Mouse (Mus musculus): ENCODE results near the gene Rnaseh2b.

Rnaseh2b gene

DNA sequence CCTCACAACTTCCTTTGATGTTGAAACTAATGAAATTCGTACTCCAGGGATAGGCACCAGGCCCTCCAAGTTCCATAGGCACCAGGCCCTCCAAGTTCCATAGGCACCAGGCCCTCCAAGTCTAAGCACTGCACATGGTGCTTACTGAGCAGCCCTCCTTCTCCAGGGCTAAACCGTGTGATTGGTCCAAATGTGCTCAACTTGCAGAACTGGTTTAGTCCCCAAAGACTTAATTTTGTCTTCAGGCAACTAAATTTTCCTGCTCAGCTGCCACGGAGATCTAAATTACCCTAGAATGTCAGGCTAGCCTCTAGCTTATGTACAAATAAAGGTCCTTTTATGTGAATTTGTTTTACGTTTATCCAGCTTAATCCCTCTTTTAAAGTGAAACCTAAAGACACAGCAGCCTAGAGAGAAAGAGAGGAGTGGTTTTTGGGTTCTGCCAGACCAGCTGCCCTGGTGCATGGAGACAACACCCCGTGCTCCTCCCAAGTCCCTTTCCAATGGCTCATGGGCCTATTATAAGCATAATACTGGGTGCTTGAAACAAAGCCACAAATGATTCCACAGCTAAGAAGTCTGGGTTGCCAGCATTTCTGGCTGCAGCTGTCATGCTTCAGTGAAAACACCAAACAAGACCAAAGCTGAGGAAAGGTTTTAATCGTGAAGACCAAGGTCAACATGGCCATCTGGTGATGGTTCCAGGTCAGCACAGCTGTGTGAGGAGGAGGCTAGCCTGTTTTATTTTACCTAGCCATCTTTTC lies 30.4 kb downstream of the Rnaseh2b start:
- no peak for DNase-seq

DNA sequence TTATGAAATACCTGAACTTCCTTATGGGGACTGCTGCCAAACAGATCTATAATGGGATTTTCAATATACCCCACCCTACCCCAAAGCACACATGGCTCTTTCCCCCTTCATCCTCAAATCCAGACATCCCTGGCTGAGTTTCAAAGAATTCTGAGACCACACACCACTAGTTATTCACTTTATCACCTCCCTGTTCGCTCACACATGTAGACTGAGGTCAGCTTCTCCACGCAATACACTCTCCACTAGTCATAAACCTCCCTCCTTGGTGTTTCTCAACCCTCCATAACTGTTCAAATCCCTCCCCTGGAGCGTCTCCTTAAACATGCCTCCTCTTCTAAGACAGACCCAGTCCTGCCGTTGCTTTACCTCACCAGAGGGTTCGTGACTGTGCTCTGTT lies 31.1 kb downstream of the Rnaseh2b start:
- DNase-seq, result no peak

DNA sequence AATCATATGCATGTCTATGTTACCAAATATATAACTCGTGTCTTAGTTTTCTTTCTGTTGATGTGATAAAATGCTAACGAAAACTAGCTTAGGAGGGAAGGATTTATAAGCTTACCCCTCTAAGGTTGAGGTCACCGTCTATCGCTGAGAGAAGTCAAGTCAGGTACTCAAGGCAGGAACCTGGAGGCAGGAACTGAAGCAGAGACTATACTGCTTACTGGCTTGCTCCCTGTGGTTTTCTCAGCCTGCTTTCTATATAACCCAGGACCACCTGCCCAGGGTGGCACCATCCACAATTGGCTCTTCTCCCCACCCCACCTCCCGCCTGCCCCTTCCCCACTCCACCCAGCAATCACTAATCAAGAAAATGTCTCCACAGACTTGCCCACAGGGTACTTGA lies 32.6 kb downstream of the Rnaseh2b start:
- no peak for DNase-seq

DNA sequence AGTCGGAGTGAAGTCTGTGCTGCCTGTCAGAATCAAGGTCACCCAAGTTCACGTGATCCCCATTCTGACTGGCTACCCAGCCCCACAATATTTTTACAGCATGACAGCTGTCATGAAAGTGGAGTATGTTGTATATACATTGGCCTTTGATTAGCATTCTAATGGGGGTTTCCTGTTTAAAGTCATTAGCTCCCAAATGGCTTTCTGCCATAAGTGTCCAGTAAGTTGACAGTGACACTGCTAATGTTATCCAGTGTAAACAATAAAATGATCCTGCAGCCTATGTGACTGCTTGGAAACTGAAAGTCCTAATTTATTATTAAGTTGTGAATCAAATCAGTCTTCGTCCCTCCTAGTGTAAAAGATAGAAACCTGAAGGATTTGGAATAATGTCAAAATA lies 33.6 kb downstream of the Rnaseh2b start:
- no peak for DNase-seq

DNA sequence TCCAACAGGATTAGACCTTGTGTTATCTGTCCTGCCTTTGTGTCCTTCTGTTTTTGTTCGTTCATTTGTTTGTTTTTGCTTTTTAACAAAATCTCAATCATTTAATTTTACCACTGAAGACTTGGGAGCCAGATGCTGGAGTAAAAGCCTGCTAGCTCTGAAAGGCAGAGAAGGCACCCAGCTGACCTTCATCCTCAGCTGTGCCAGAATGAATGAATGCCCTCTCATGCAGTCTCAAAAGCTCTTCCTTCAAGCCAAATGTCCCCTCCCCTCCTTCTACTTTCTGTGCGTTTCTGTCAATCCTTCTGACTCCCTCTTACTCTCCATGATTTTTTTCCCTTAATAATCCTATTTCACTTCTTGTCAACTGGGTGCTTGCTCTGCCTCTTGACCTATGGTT lies 34.8 kb downstream of the Rnaseh2b start:
- no peak for DNase-seq

DNA sequence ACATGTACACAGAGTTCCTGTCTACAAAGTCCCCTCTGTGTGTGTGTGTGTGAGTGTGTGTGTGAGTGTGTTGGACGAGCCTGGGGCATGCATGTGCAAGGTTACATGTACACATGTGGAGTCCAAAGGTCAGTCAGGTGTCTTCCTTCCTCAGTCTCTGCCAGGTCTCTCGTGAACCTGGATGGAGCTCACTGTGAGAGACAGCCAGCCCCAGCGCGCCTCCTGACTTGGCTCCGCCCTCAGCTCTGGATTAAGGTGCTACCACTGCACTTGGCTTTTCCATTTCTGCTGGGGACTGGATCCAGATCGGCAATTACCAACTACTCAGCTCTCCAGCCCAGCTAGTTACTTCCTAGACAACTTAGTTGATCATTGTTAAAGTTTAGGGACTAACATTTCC lies 36.2 kb downstream of the Rnaseh2b start:
- DNase-seq, result no peak

DNA sequence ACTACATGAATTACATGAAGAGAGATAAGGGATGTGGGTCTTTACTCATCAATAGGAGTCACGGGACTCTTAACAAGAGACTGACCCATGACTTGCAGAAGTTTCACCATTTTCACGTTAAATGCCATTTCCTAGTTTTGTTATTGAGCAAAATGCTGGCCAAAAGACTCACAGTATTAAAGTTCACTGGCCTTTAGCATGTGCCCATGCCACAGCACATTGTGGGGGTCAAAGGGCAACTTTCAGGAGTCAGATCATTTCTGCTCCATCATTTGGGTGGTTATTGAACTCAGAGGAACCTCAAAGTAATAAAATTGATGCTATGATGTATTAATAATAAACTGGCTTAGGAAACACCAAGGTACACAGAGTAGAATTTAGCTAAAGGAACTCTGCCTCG lies 37.2 kb downstream of the Rnaseh2b start:
- no peak for DNase-seq

DNA sequence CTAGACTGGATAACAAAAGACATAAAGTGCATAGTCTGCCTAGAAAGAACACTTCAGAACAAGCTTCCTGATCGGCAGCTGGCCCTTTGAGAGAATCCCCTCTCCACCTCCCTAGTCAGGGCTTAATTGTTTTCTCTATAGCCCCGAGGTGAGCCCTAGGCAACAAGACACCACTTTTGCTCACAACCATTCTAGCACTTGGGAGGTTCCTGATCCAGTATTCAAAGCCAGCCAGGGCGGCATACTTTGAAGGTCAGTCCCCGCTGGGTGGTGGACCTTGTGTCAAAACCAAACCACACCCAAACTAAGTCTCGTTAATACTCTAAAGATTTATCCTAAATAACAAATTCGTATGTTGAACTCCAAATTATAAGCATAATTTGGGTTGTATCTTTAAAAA lies 39.1 kb downstream of the Rnaseh2b start:
- DNase-seq, result no peak

DNA sequence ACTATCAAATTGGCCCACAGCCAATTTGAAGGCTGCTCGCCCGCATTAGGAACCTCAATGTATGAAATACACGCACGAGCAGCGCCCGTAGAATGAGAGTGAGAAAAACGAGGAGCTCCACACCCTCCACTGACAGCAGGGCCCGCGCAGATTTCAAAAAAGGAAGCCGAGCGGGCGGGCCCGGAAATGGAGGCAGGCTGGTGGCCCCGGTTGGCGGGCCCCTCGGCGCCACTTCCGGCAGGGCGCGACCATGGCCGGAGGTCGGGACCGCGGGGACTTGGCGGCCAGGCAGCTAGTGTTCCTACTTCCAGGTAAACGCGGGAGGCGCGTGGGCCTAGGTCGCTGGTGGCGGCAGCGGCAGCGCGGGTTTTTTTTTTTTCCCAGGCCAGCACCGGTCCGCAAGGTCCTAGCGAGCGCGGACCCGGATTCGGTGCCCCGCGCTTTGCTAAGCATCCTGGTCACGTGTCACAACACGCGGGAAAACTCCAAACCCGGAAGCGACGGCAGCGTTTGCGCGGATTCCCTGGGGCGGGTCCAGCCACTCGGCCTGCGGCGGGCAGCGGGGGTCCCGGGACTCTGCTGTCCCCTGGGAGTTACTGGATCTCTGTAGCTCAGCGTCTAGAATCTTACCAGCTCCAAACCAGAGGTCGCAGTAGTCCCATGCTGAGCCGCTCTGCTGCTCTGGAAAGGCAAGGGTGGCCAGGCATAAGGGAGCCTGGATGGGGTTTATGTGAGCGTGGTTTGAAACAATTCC lies 39.7 kb downstream of the Rnaseh2b start:
- peak; percentile 87 for DNase-seq

DNA sequence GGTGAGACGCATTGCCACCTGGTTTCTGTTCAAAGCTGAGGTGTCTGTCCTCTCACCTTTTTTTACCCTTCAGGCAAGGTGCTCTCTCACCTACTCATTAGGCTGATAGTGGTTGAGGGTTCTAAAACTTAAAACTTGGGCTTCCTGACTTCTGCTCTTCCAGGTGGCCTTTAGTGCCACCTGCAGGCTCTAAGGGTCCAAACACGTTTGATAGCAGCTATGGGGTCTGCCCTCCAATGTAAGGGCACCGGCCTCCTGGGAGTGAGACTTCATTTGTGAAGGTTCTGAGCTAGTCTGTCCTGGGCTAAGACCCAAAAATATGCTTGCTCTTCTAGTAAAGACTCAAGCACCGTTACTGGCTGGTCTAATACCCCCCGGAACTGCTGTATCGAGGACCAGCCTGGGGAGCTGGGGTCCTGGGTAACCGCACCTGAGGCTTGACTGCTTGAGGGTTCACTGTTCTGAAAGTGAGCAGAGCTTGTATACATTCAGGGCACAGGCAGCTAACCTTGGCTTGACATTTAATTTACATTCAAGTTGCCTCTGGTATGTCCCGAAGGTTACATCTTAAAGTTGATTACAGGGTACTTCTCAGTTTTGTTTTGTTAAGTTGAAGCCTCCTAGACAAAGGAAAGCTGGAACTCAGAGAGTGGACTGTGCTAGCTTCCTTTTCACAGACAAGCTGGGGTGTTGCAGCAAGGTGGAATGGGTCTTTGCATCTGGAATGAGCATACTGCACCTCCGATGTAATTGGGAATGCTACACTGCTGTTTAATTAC lies 41.7 kb downstream of the Rnaseh2b start:
- no peak for DNase-seq

DNA sequence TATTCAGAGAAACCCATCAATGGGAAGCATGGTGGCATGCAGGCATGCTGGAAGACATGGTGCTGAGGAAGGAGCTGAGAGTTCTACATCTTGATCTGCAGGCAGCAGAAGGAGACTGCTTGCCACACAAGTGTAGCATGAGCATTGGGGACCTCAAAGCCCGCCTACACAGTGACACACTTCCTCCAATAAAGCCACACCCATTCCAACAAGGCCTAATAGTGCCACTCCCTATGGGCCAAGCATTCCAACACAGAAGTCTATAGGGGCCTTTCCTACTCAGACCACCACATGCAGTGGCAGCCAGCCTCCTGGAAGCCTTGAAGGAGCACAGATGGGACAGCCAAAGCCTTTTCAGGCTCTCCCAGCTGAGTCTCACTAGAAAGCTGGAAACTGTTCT lies 46.8 kb downstream of the Rnaseh2b start:
- no peak for DNase-seq

DNA sequence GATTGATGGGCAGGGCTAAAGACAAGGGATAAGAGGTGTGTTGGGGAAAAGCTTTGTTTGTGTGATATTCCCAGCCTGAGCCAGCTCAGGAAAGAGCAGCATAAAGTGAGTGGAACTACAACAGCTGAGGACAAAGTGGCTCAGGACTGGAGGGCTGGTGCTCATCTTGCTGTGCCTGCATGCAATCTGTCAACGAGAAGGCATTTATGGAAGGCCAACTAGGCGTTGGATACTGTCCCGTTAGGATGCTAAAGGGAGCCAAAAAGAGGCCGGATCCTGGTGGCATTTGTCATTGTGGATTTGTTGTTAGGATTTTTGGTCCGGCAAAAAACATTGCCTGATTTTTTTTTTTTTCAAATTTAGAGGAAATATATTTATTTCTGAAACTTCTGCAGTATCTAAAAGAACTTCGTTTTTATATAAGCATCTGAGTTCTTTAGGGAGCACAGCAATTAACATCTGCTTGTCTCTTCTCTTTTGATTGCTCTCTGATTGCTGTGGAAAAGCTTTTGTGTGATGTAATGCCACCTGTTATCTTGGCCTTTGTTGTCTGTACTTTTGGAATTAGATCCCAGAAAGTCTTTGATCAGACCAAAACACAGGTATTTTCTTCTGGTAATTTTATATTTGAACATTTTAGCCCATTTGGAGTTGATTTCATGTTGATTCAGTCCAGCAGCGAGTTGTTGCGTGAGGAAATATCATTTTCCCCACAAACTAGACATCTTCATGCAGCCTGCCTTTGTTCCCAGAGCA lies 49.7 kb downstream of the Rnaseh2b start:
- peak; percentile 44 for DNase-seq

DNA sequence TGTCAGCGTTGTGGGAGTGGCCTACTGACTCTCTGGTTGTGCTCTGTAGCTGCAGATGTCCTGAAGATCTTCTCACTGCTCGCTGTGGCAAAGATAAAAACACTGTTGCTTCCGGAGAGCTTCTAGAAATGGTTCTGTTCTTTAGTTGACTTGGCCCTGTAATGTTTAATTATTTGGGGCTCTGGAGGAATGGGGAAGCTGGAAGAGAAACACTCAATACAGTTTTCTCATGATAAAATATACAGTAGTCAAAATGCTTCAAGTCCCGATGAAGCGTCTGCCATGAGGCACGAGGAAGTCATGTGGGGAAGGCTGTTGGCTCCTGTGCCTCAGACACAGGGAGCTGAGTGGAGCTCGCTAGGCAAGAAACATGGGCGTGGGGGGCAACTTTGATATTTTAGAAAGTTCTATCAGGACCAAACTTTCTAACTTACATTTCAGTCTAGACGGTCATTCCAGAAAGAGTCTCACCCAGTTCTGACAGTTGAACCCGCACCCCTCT lies 50.3 kb downstream of the Rnaseh2b start:
- no peak for DNase-seq

DNA sequence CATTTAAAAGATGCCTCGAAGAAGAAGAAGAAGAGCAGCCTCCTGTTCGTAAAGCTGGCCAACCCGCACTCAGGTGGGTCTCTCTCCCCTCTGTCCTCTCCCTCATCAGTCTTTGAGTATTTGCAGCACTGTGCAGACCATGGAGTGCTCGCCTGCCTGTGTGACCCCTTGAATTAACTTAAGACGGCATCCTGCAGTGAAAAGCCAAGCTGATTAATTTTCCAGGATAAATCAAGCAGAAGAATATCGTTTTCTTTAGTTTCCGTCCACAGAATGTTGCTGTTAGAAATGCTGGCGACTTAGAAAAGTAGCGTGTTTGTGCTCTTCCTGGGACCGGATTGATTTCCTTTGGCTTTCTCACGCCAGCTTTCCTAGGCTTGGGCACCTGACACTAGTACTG lies 54.2 kb downstream of the Rnaseh2b start:
- no peak for DNase-seq

DNA sequence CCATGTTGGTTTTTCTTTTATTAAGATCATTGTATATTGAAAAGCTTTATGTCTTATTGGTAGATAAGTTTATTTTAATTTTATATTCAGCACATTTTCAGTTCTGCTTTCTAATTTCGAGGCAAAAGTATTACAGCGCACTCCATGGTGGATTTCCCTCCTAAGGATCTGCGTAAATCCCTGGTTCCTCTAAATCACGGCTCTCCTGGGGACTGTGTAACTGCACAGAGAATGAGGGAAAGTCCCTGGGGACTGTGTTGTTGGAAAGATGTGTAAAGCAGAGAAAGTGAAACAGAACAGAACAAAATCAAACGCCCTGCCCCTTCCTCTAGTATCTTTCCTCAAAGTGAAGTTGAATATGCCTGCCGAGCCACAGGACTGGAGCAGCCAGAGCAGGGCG lies 54.7 kb downstream of the Rnaseh2b start:
- no peak for DNase-seq

DNA sequence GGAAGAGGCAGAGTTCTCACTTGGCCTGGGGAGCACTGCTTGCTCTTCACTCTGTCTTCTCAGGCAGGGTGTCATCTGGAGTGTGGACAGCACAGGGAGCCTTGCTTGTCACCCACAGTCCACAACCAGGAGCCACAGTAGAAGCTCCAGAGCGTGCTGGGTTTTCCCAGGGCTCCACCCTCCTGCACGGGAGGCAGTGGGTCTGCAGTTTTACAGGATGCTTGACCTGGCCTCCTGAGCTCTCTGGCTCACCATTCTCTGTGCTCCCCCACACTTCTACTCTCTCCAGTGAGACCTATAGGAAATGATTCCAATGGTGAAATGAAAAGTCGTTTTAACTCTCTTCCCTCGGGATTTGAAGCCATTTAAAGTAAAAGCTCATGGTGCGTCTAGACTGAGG lies 57.4 kb downstream of the Rnaseh2b start:
- DNase-seq, result no peak

DNA sequence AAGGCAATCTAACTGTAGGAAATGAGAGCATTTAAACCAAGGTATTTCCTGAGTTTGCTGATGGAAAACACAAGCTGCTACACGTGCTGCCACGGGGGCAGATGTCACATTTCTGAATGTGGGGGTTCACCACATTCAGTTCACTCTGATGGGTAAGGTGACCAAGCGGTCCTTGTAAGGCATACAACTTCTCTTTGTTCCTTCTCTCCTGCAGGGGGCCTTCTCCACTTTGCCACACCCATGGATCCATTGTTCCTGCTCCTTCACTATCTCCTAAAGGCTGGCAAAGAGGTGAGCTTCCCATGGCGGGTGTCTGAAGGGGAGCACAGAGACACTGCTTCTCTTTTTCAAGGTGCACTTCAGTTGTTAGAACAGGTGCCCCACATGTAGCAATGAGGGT lies 57.8 kb downstream of the Rnaseh2b start:
- no peak for DNase-seq

DNA sequence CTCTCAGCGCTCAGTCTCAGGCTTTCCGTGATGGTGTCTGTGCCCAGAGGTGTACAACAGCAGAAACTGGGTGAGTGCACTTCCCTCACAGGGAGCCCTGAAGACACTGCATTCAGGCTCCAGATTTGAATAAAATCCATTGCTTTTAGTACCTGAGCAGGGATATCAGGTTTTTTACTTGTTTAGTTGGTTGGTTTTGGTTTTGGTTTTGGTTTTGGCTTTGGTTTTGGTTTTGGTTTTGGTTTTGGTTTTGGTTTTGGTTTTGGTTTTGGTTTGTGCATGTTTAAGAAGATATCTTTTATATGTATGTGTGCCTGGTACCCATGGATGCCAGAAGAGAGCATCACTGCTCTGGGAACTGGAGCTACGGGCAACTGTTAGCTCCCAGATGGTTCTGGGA lies 58.5 kb downstream of the Rnaseh2b start:
- DNase-seq, result no peak

DNA sequence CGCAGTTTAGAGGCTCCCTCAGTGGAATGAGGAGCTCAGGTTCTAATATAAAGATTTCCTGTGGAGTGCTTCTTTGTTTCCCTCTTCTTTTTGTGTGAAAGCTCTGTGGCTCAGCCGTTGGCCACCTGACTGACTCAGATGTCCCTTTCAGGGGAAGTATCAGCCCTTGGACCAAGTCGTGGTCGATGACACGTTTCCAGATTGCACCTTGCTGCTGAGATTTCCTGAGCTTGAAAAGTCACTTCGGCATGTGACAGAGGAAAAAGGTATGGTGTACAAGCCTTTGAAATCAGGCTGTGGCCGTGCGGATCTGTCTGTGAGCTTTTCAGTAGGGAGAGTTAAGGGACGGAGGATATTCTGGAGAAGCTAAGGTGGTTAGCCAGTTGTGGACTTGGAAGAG lies 61.0 kb downstream of the Rnaseh2b start:
- no peak for DNase-seq

DNA sequence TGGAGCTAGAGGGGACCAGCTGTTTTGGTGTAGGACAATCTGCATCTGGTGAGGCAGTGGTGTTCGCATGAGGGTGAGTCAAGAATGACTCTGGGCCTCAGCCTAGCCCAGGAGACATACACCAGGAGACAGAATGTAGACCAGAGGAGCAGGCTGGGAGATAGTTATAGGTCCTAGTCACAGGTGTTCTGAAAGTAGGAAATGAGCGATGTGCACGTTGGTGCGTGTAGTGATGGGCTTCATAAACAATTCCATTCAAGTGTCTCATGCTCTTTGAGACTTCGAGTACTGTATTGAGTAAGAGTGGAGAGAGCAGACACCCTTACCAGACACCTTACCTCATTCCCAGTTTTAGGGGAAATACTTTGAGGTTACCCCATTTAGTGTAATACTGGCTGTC lies 61.4 kb downstream of the Rnaseh2b start:
- no peak for DNase-seq

DNA sequence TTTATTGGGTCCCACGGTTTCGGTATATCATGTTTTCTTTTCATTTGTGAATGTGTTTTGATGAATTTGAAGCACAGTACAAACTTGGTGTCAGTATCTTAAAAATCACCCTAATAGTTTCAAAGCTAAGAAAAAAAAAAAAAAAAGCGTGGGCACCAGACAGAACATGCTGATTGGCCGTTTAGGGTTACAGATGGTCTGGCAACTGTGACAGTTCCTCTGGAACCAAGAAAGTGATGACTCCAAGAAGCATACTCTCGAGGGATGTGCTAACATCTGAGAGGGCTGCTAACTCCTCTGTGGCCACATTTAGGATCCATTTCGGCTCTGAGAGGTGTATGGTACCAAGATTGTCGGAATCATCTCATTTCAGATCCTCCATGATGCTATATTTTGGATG lies 62.8 kb downstream of the Rnaseh2b start:
- DNase-seq, result no peak

DNA sequence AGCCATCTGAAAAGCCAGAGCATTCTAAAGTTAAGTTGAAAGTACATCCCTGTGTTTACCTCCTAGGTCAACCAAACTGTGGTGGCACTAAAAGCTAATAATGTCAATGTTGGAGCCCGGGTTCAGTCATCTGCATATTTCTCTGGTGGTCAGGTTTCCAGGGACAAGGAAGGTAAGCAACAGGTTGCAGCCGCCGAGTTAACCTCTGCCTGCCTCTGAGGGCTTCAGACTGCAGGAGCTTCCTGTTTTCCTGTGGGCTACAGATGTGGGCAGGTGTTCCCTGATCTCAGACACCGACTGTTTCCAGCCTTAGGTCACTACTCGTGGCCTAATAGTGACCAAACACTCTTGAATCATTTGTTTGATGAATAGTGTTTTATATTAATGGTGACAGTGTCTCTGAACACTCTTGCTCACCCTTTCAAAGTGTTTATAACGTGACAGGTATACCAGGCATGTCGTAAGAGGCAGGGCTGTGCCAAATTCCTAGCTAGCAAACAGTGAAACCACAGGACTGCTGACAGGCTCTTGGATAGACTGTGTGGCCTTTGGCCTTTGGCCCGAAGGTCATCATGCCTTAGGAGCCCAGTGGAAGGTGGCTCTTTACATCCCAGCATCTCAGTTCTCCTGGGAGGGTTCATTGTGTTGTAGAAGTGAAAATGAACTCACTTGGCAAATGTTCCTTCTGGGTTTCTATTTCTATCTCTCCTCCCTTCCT lies 69.0 kb downstream of the Rnaseh2b start:
- no peak for DNase-seq
